Mouse (Mus musculus): ENCODE results near the gene Mrpl49.

GRCm38 (mm10) chr19:6069851-6070250 is 12.3 kb upstream of the Mrpl49 start:
- no peak for TF ChIP-seq CTCF (IDR thresholded peaks at IDR 0.05; ENCODE audit: low read depth, low read length)
- no peak for TF ChIP-seq POLR2A (IDR thresholded peaks at IDR 0.05; ENCODE audit: borderline replicate concordance, low read depth, low read length)

Data from bone marrow macrophage, adult 2 months (primary cell).